Mouse (Mus musculus): ENCODE measurements around the gene Sort1. TPM values are rescaled to one million over a fixed set of nuclear protein-coding genes. Genes with fewer than 3 reads are reported as not detected.
"Not testable (repeated sequence)": the region's sequence is repeated elsewhere in the genome, so short reads cannot be mapped to it uniquely, and the experiment has no call there.

Gene Sort1
- 10.0 and 17.8 TPM in 2 replicates for polyA plus RNA-seq (2014; fragmentation: Nextera tagmentation; extraction: Ambion mirVana)

GRCm38 (mm10) chr3:108283781-108284601, at the start of gene Sort1:
Gene Sort1 (plus strand): TSS chr3:108284082.
- no peaks in the 10 kb centered on the region for H3K9me3 ChIP-seq (ENCODE audit: control insufficient read depth, low read length)
- H3K4me1 ChIP-seq (ENCODE audit: control insufficient read depth, insufficient read depth, low read length) = peaks cover 47% of the 10 kb centered on the region
- WGBS = under 1% methylated on average over 83 of the region's 109 CpGs
- peaks cover 6% of the 10 kb centered on the region; the same call in 1 of the 2 replicates for H3K36me3 ChIP-seq (ENCODE audit: control insufficient read depth, insufficient read depth, low read length)
- no peaks in the 10 kb centered on the region for H3K27me3 ChIP-seq (ENCODE audit: control insufficient read depth, insufficient read depth, low read length)
- peak within 1 kb of the TSS; percentile 83 for H3K4me3 ChIP-seq (ENCODE audit: low read length)
- peak within 1 kb of the TSS; percentile 86 for H3K9ac ChIP-seq (ENCODE audit: low read depth, low read length)
- peak within 1 kb of the TSS; percentile 81 for H3K27ac ChIP-seq (ENCODE audit: low read depth, low read length)
- ATAC-seq (ENCODE audit: low FRiP score, low TSS enrichment) = peak; percentile 97
- H3K4me2 ChIP-seq (replicated peaks; ENCODE audit: low read depth, low read length) = peak within 1 kb of the TSS; percentile 96

GRCm38 (mm10) chr3:108237474-108238102, 46.3 kb upstream of the Sort1 start:
- not testable (repeated sequence) for H3K4me1 ChIP-seq (ENCODE audit: control insufficient read depth, insufficient read depth, low read length)
- WGBS = 91% methylated on average over 4 of the region's 4 CpGs

GRCm38 (mm10) chr3:108241243-108241839, 42.5 kb upstream of the Sort1 start:
- Histone ChIP-seq H3K9me3 (ENCODE audit: control insufficient read depth, low read length) (no peaks in the 10 kb centered on the region), H3K9ac (ENCODE audit: low read depth, low read length) (no peak overlapping the region), H3K4me2 (replicated peaks; ENCODE audit: low read depth, low read length) (no peak overlapping the region), H3K27me3 (ENCODE audit: control insufficient read depth, insufficient read depth, low read length) (no peaks in the 10 kb centered on the region), H3K27ac (ENCODE audit: low read depth, low read length) (no peak overlapping the region), H3K4me1 (ENCODE audit: control insufficient read depth, insufficient read depth, low read length) (no peaks in the 10 kb centered on the region), H3K4me3 (ENCODE audit: low read length) (no peak overlapping the region), H3K36me3 (ENCODE audit: control insufficient read depth, insufficient read depth, low read length) (no peaks in the 10 kb centered on the region)
- 87% methylated on average over 3 of the region's 3 CpGs for WGBS
- no peak for ATAC-seq (ENCODE audit: low FRiP score, low TSS enrichment)

More at GRCm38 (mm10) chr3:108237474-108238102, 46.3 kb upstream of the Sort1 start:
- not testable (repeated sequence) for H3K4me2 ChIP-seq (replicated peaks; ENCODE audit: low read depth, low read length); H3K4me3 ChIP-seq (ENCODE audit: low read length); H3K27me3 ChIP-seq (ENCODE audit: control insufficient read depth, insufficient read depth, low read length); H3K36me3 ChIP-seq (ENCODE audit: control insufficient read depth, insufficient read depth, low read length); H3K9ac ChIP-seq (ENCODE audit: low read depth, low read length); H3K27ac ChIP-seq (ENCODE audit: low read depth, low read length); H3K9me3 ChIP-seq (ENCODE audit: control insufficient read depth, low read length); ATAC-seq (ENCODE audit: low FRiP score, low TSS enrichment)

GRCm38 (mm10) chr3:108246857-108247256, 37.0 kb upstream of the Sort1 start:
- Histone ChIP-seq H3K4me2 (replicated peaks; ENCODE audit: low read depth, low read length) (no peak overlapping the region), H3K4me3 (ENCODE audit: low read length) (no peak overlapping the region), H3K4me1 (ENCODE audit: control insufficient read depth, insufficient read depth, low read length) (no peaks in the 10 kb centered on the region), H3K27ac (ENCODE audit: low read depth, low read length) (no peak overlapping the region), H3K9me3 (ENCODE audit: control insufficient read depth, low read length) (no peaks in the 10 kb centered on the region), H3K27me3 (ENCODE audit: control insufficient read depth, insufficient read depth, low read length) (no peaks in the 10 kb centered on the region), H3K9ac (ENCODE audit: low read depth, low read length) (no peak overlapping the region), H3K36me3 (ENCODE audit: control insufficient read depth, insufficient read depth, low read length) (no peaks in the 10 kb centered on the region)
- WGBS = 85% methylated on average over 2 of the region's 2 CpGs
- no peak for ATAC-seq (ENCODE audit: low FRiP score, low TSS enrichment)

GRCm38 (mm10) chr3:108256719-108257637, 26.9 kb upstream of the Sort1 start, which contains the start of gene Psma5:
Gene Psma5 (plus strand): TSS chr3:108256926.
- peak within 1 kb of the TSS; percentile 92 for H3K9ac ChIP-seq (ENCODE audit: low read depth, low read length)
- peak; percentile 100 for ATAC-seq (ENCODE audit: low FRiP score, low TSS enrichment)
- no peaks in the 10 kb centered on the region for H3K9me3 ChIP-seq (ENCODE audit: control insufficient read depth, low read length)
- peak within 1 kb of the TSS; percentile 30; the same call in 1 of the 2 replicates for H3K27ac ChIP-seq (ENCODE audit: low read depth, low read length)
- no peaks in the 10 kb centered on the region for H3K27me3 ChIP-seq (ENCODE audit: control insufficient read depth, insufficient read depth, low read length)
- under 1% methylated on average over 78 of the region's 79 CpGs for WGBS
- H3K4me1 ChIP-seq (ENCODE audit: control insufficient read depth, insufficient read depth, low read length) = peaks cover 15% of the 10 kb centered on the region
- peak within 1 kb of the TSS; percentile 99 for H3K4me3 ChIP-seq (ENCODE audit: low read length)
- H3K36me3 ChIP-seq (ENCODE audit: control insufficient read depth, insufficient read depth, low read length) = peaks cover 4% of the 10 kb centered on the region; the same call in 1 of the 2 replicates
- peak within 1 kb of the TSS; percentile 67 for H3K4me2 ChIP-seq (replicated peaks; ENCODE audit: low read depth, low read length)

- Histone ChIP-seq H3K9me3 (ENCODE audit: control insufficient read depth, low read length) (no peaks in the 10 kb centered on the region), H3K36me3 (ENCODE audit: control insufficient read depth, insufficient read depth, low read length) (peaks cover 11% of the 10 kb centered on the region; the same call in 1 of the 2 replicates), H3K4me1 (ENCODE audit: control insufficient read depth, insufficient read depth, low read length) (peaks cover 15% of the 10 kb centered on the region), H3K4me3 (ENCODE audit: low read length) (peak overlapping the region; percentile 99), H3K4me2 (replicated peaks; ENCODE audit: low read depth, low read length) (peak overlapping the region; percentile 63), H3K27me3 (ENCODE audit: control insufficient read depth, insufficient read depth, low read length) (no peaks in the 10 kb centered on the region), H3K9ac (ENCODE audit: low read depth, low read length) (peak overlapping the region; percentile 92), H3K27ac (ENCODE audit: low read depth, low read length) (no peak overlapping the region)
- WGBS = 72% methylated on average over 3 of the region's 3 CpGs
- ATAC-seq (ENCODE audit: low FRiP score, low TSS enrichment) = no peak
Observed at GRCm38 (mm10) chr3:108257831-108258500, 25.9 kb upstream of the Sort1 start.

- Histone ChIP-seq H3K27me3 (ENCODE audit: control insufficient read depth, insufficient read depth, low read length) (no peaks in the 10 kb centered on the region), H3K4me2 (replicated peaks; ENCODE audit: low read depth, low read length) (no peak overlapping the region), H3K36me3 (ENCODE audit: control insufficient read depth, insufficient read depth, low read length) (peaks cover 23% of the 10 kb centered on the region), H3K27ac (ENCODE audit: low read depth, low read length) (no peak overlapping the region), H3K9ac (ENCODE audit: low read depth, low read length) (no peak overlapping the region), H3K4me1 (ENCODE audit: control insufficient read depth, insufficient read depth, low read length) (peaks cover 15% of the 10 kb centered on the region), H3K4me3 (ENCODE audit: low read length) (no peak overlapping the region), H3K9me3 (ENCODE audit: control insufficient read depth, low read length) (no peaks in the 10 kb centered on the region)
- no peak for ATAC-seq (ENCODE audit: low FRiP score, low TSS enrichment)
- WGBS = 79% methylated on average over 3 of the region's 3 CpGs
Observed at GRCm38 (mm10) chr3:108259319-108259718, 24.6 kb upstream of the Sort1 start.

GRCm38 (mm10) chr3:108279495-108279894, 4.4 kb upstream of the Sort1 start:
- not testable (repeated sequence) for H3K27ac ChIP-seq (ENCODE audit: low read depth, low read length); H3K9me3 ChIP-seq (ENCODE audit: control insufficient read depth, low read length); H3K4me2 ChIP-seq (replicated peaks; ENCODE audit: low read depth, low read length); H3K9ac ChIP-seq (ENCODE audit: low read depth, low read length); H3K27me3 ChIP-seq (ENCODE audit: control insufficient read depth, insufficient read depth, low read length); H3K4me3 ChIP-seq (ENCODE audit: low read length); ATAC-seq (ENCODE audit: low FRiP score, low TSS enrichment); H3K4me1 ChIP-seq (ENCODE audit: control insufficient read depth, insufficient read depth, low read length)
- H3K36me3 ChIP-seq (ENCODE audit: control insufficient read depth, insufficient read depth, low read length) = peaks cover 45% of the 10 kb centered on the region
- 86% methylated on average over 5 of the region's 5 CpGs for WGBS

Data from kidney, embryonic 14.5 days (tissue).